In genomic region chr6:108530781-108531323, GRCm38 (mm10) we compare ENCODE assay signal across 10 mouse cellular contexts.
DNase-seq lines count a peak whose midpoint lies in the region; ATAC-seq and TF ChIP-seq lines count a peak whose summit lies in the region.
"Had no signal": no experiment of that assay in that cellular context is flagged by ENCODE, and none has a peak within 500 bp of the region (broad histone marks: within the 10 kb centered on the region; RNA-seq: fewer than 3 reads in every experiment).

No protein-coding gene starts in this region.

- WGBS in heart, embryonic 12.5 days = 63% methylated on average over 6 of the region's 6 CpGs
- 46% methylated on average over 6 of the region's 6 CpGs for WGBS in embryonic facial prominence, embryonic 11.5 days
- WGBS in kidney, embryonic 15.5 days = 34% methylated on average over 6 of the region's 6 CpGs

- H3K9me3 ChIP-seq in heart, embryonic 12.5 days (replicated peaks) = no peaks in the 10 kb centered on the region
- no peaks in the 10 kb centered on the region for H3K9me3 ChIP-seq in embryonic facial prominence, embryonic 11.5 days (replicated peaks; ENCODE audit: control insufficient read depth, low read length)
- no peaks in the 10 kb centered on the region for H3K9me3 ChIP-seq in kidney, embryonic 15.5 days (replicated peaks)

- DNase-seq in heart, adult 8-10 months (ENCODE audit: low spot score) = no peak
- no peak for DNase-seq in embryonic facial prominence, embryonic 11.5 days (ENCODE audit: low spot score)
- DNase-seq in neural tube, embryonic 10.5 days (ENCODE audit: extremely low spot score, low spot score) = peak; percentile 19
- DNase-seq in left cerebral cortex, adult 2 months (ENCODE audit: extremely low spot score in 1 of 2, low spot score in 2 of 2) = no peak
- no peak for DNase-seq in cerebellum, postnatal 25 days
- DNase-seq: cerebellum, adult 18-20 months; thymus, postnatal 36 days had no signal

- H3K4me3 ChIP-seq in heart, embryonic 12.5 days = no peak overlapping the region
- no peak overlapping the region for H3K4me3 ChIP-seq in embryonic facial prominence, embryonic 11.5 days (ENCODE audit: low read depth, low read length)
- no peak overlapping the region for H3K4me3 ChIP-seq in kidney, embryonic 15.5 days (replicated peaks)
- H3K4me3 ChIP-seq in left cerebral cortex, adult 2 months = no peak overlapping the region

- no peak overlapping the region for H3K4me2 ChIP-seq in heart, embryonic 12.5 days
- H3K4me2 ChIP-seq in embryonic facial prominence, embryonic 11.5 days (ENCODE audit: low read depth, low read length) = no peak overlapping the region
- no peak overlapping the region for H3K4me2 ChIP-seq in kidney, embryonic 15.5 days

- intact Hi-C loops in left cerebral cortex, adult 2 months (cut with DNase I) = no loop called here

- H3K4me1 ChIP-seq in heart, embryonic 12.5 days (replicated peaks) = peaks cover 41% of the 10 kb centered on the region
- H3K4me1 ChIP-seq in embryonic facial prominence, embryonic 11.5 days (ENCODE audit: control insufficient read depth, insufficient read depth, low read length) = no peaks in the 10 kb centered on the region
- peaks cover 54% of the 10 kb centered on the region for H3K4me1 ChIP-seq in kidney, embryonic 15.5 days

- TF ChIP-seq CTCF in left cerebral cortex, adult 2 months (IDR thresholded peaks at IDR 0.05) = no peak

- ATAC-seq in heart, embryonic 12.5 days (ENCODE audit: insufficient number of reproducible peaks, low FRiP score) = peak; percentile 37; the same call in 1 of the 2 replicates
- peak; percentile 53; the same call in 1 of the 2 replicates for ATAC-seq in embryonic facial prominence, embryonic 11.5 days (replicated peaks; ENCODE audit: insufficient number of reproducible peaks, low FRiP score, low TSS enrichment, low read depth)
- peak; percentile 53 for ATAC-seq in kidney, embryonic 15.5 days (replicated peaks; ENCODE audit: low FRiP score)
- ATAC-seq in monocyte, adult 5-6 weeks (replicated peaks; ENCODE audit: insufficient number of reproducible peaks, low FRiP score, low TSS enrichment, poor library complexity, severe bottlenecking) = no peak

- H3K27me3 ChIP-seq in heart, embryonic 12.5 days (replicated peaks) = no peaks in the 10 kb centered on the region
- no peaks in the 10 kb centered on the region for H3K27me3 ChIP-seq in embryonic facial prominence, embryonic 11.5 days (ENCODE audit: control insufficient read depth, insufficient read depth, low read length)
- H3K27me3 ChIP-seq in kidney, embryonic 15.5 days = no peaks in the 10 kb centered on the region

- no peak overlapping the region for H3K9ac ChIP-seq in heart, embryonic 12.5 days
- H3K9ac ChIP-seq in embryonic facial prominence, embryonic 11.5 days (replicated peaks; ENCODE audit: low read length) = no peak overlapping the region
- H3K9ac ChIP-seq in kidney, embryonic 15.5 days = no peak overlapping the region

- H3K27ac ChIP-seq in heart, embryonic 12.5 days (ENCODE audit: poor library complexity, severe bottlenecking) = no peak overlapping the region
- H3K27ac ChIP-seq in embryonic facial prominence, embryonic 11.5 days (replicated peaks; ENCODE audit: low read depth, low read length) = no peak overlapping the region
- H3K27ac ChIP-seq in kidney, embryonic 15.5 days = peak overlapping the region; percentile 78
- H3K27ac ChIP-seq in left cerebral cortex, adult 2 months = no peak overlapping the region

- peaks cover 10% of the 10 kb centered on the region for H3K36me3 ChIP-seq in heart, embryonic 12.5 days
- H3K36me3 ChIP-seq in embryonic facial prominence, embryonic 11.5 days (replicated peaks; ENCODE audit: control insufficient read depth, insufficient read depth, low read depth, low read length) = no peaks in the 10 kb centered on the region
- peaks cover 12% of the 10 kb centered on the region; the same call in 1 of the 2 replicates for H3K36me3 ChIP-seq in kidney, embryonic 15.5 days
